Mouse (Mus musculus) left cerebral cortex, adult 2 months (tissue): ENCODE measurements around the gene Col28a1. TPM values are rescaled to one million over a fixed set of nuclear protein-coding genes. Genes with fewer than 3 reads are reported as not detected.

Experiments
- DNase-seq, 2 experiments: peaks; one replicate each; pipeline ENCODE4 v3.0.0; 2021 to 2022; ENCODE audit warnings: low spot score in 2 of 2, mixed read lengths in 1 of 2; ENCODE audit errors: extremely low spot score in 1 of 2
- H3K27ac ChIP-seq: fragments of 200-600 bp; 2 replicates; pipeline ENCODE4 v1.8.1; 2022
- H3K4me3 ChIP-seq: fragments of 200-600 bp; 2 replicates; pipeline ENCODE4 v1.8.1; 2022
- CTCF ChIP-seq: fragments of 200-600 bp; IDR thresholded peaks from 2 replicates; pipeline ENCODE4 v1.8.1; 2022; ENCODE audit warnings: antibody characterized with exemption, mild to moderate bottlenecking, moderate library complexity
- intact Hi-C: fragments of 180-260 bp; cut with DNase I; formaldehyde crosslinking; loops from one replicate; pipeline ENCODE4 v1.15.1; 2025
- long read RNA-seq, 2 experiments: library from polyadenylated mRNA; stranded (forward); transcript quantifications; one replicate each; pipeline ENCODE4 v2.0.0; 2021; ENCODE audit warnings: borderline mapping rate in 2 of 2
- total RNA-seq, 2 experiments: library from RNA; stranded (reverse); gene quantifications; 2 replicates each; pipeline ENCODE4 v1.2.3; 2021

The Col28a1 gene
- total RNA-seq: under 1 TPM; 0.63 to 0.89 TPM
- long read RNA-seq, experiment 1, partial matches to known transcripts: 0 of 2 reads
- long read RNA-seq, experiment 1, other reads (novel, unspliced or antisense): 2 of 2 reads
- long read RNA-seq, experiment 2, partial matches to known transcripts: 0 of 1 reads
- long read RNA-seq, experiment 2, other reads (novel, unspliced or antisense): 1 of 1 reads

DNA sequence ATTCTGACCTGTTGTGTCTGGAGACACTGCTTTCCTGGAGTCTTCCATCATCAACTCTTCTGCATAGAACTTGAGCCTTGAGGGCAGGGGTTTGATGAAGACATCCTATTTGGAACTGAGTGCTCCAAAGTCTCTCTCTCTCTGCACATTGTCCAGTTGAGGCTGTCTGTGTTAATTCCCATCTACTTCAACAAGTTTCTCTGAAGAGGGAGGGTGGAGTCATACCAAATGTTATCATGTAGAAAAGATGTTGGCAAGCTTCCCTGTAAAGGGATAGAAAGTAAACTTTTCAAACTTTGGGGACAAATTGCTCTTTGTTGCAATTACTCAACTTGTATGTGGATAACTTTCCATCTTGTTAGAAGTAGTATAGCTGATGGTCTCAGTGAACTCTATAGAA is at the start of gene Col28a1:
TSS of gene Col28a1 (minus strand) at position 101 of the 400 bp plus-strand sequence.
- no peak within 1 kb of the TSS for H3K27ac ChIP-seq
- DNase-seq: no peak
- intact Hi-C loops: no loop called here
- no peak within 1 kb of the TSS for H3K4me3 ChIP-seq
- no peak for TF ChIP-seq CTCF

DNA sequence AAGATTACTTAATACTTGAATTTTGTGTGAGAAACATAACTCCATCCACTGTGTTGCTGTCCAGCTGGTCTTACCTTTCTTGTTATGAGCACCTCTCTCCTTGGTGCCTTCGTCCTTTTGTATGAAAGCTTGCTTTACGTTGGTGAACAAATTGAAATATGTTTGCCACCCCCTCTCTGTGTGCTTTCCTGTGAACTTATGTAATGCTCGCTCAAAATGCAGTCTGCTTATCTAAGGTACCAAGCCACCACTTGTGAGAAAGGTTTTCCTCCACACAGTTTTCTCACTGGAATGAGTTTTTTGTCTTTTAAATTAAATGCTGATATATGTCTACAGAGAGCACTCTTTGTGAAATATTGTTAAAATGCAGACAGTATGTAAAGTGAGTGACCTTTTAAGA is 36.2 kb upstream of the Col28a1 start:
- no peak for TF ChIP-seq CTCF
- intact Hi-C loops: no loop called here
- no peak overlapping the region for H3K4me3 ChIP-seq
- no peak overlapping the region for H3K27ac ChIP-seq
- no peak for DNase-seq

DNA sequence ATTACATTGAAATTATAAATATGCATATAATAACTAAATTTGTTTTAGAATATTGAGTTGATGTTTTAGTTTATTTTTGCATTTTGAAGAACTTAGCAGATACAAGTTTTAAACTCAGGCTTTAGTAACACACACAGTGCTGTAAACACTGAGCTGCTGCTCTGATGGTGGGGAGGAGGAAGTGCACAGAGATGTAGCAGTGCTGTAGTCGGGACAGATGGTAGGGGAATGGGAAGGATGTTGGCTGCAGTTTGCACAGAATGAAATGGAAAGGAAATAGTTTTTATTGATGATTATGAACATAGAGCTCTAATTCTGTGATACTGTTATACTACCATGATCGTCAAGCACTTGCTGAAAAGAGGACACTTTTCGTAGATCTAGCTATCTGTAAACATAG is 34.6 kb upstream of the Col28a1 start:
- TF ChIP-seq CTCF: no peak
- no peak overlapping the region for H3K27ac ChIP-seq
- H3K4me3 ChIP-seq: no peak overlapping the region
- no peak for DNase-seq
- intact Hi-C loops: no loop called here

- no peak overlapping the region for H3K27ac ChIP-seq
- intact Hi-C loops: no loop called here
- DNase-seq: no peak
- no peak overlapping the region for H3K4me3 ChIP-seq
- no peak for TF ChIP-seq CTCF
Observed at GRCm38 (mm10) chr6:8210661-8211060, 18.2 kb upstream of the Col28a1 start.

- intact Hi-C loops: loop anchor here (1.0 to 5.0 kb wide), 2 partner anchors 49 to 302 kb away; partner anchors contain the start of genes Gm45062, Rpa3 and Umad1
- TF ChIP-seq CTCF: no peak
- no peak for DNase-seq
- peak overlapping the region; percentile 86 for H3K4me3 ChIP-seq
- peak overlapping the region; percentile 94 for H3K27ac ChIP-seq
Observed at GRCm38 (mm10) chr6:8209866-8210186, 17.4 kb upstream of the Col28a1 start.

GRCm38 (mm10) chr6:8209047-8209865 is 16.8 kb upstream of the Col28a1 start, which contains the start of gene Mios:
Gene Mios (plus strand): TSS chr6:8209222.
- intact Hi-C loops: loop anchor here (1.0 to 5.0 kb wide), 2 partner anchors 50 to 303 kb away; partner anchors contain the start of genes Gm45062, Rpa3 and Umad1
- H3K27ac ChIP-seq: peak within 1 kb of the TSS; percentile 94
- H3K4me3 ChIP-seq: peak within 1 kb of the TSS; percentile 86
- DNase-seq: peak; percentile 78 to 87
- peak; percentile 33 for TF ChIP-seq CTCF

DNA sequence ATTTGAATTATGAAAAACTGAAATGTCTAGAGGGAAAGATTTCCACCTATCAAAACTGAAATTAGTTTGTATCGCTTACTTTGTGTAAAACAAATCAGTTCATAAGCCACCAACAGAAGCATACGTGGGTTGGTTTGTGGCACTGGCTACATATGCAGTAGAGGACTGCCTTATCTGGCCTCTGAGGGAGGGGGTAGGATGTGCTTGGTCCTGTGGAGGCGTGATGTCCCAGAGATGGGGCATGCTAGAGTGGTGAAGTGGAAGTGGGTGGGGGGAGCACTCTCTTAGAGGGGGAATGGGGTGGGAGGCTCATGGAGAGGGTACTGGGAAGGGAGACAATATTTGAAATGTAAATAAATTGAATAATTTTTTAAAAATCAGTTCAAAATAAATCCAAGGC is 2.5 kb downstream of the Col28a1 start:
- intact Hi-C loops: loop anchor here (1.0 to 2.0 kb wide), 2 partner anchors 121 to 457 kb away; no protein-coding TSS in a partner anchor
- H3K4me3 ChIP-seq: no peak overlapping the region
- DNase-seq: no peak
- no peak overlapping the region for H3K27ac ChIP-seq
- TF ChIP-seq CTCF: no peak

DNA sequence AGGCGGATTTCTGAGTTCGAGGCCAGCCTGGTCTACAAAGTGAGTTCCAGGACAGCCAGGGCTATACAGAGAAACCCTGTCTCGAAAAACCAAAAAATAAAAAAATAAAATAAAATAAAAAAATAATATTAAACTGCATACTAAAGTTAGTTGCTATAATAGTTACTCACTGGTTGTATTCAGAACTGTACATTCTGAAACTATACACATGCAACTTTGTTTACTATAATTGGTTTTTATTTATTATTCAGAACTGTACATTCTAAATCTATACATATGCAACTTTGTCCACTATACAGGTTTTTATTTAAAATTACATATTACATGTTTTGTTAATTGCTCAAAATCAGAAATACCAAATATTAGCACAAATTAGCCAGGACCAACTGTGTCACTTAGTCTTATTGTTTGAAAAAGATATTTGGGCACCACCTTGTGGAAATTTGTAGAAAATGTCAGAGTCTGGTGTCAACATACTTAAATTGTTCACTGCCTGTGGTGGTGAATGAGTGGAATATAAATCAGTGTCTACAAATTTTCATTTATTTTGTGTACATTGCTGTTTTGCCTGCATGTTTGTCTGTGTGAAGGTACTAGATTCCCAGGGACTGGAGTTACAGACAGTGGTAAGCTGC is 3.7 kb downstream of the Col28a1 start:
- DNase-seq: no peak
- intact Hi-C loops: loop anchor here (1.0 to 2.0 kb wide), 2 partner anchors 120 to 455 kb away; no protein-coding TSS in a partner anchor
- H3K27ac ChIP-seq: no peak overlapping the region
- TF ChIP-seq CTCF: peak; percentile 64
- no peak overlapping the region for H3K4me3 ChIP-seq

GRCm38 (mm10) chr6:8178397-8178941 is 13.9 kb downstream of the Col28a1 start:
- intact Hi-C loops: loop anchor here (5.0 kb wide), 2 partner anchors 51 to 326 kb away; no protein-coding TSS in a partner anchor
- no peak for DNase-seq
- Histone ChIP-seq H3K27ac (no peak overlapping the region; the same call in 1 of the 2 replicates), H3K4me3 (peak overlapping the region; percentile 17; the same call in 1 of the 2 replicates)
- no peak for TF ChIP-seq CTCF

DNA sequence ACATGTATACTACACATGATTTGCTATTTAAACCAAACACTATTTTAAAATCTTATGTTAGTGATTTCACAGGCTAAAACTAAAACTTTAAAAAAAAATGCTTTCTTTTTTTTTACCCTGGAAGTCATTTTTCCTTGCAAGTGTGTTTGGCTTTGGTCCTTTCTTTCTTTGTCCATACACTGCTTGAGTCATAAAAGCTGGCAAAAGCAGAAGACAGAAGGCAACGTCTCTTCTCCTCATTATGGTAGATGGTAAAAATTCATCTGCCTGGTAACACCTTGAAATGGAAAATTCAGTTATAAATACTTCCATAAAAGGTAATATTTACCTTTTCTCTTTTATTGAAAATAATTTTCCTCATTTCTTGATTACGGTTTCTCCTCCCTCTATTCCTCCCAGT is 16.3 kb downstream of the Col28a1 start:
- no peak for DNase-seq

DNA sequence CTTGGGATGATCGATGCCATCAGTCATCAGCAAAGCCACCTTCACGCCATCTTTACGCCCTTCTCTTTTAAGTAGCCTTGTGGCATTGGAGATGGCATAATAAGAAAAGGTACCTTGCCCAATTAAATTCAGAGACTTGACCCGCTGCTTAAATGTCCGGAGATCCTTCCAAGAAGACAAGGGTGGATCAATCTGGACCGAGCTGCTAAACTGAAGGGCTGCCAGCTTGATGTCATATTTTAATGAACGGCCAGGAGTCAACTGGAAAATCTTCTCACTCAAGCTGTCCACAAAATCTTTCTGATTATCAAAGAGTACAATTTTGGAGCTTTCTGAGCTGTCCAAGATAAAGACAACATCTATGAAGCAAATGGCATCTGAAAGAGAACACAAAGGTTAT is 17.1 kb downstream of the Col28a1 start:
- no peak overlapping the region for H3K4me3 ChIP-seq
- no peak for TF ChIP-seq CTCF
- no peak overlapping the region for H3K27ac ChIP-seq
- no peak for DNase-seq
- intact Hi-C loops: loop anchor here (5.0 kb wide), 2 partner anchors 48 to 323 kb away; no protein-coding TSS in a partner anchor

More for the DNA sequence above, 16.3 kb downstream of the Col28a1 start:
- no peak overlapping the region for H3K27ac ChIP-seq
- no peak for TF ChIP-seq CTCF
- no peak overlapping the region for H3K4me3 ChIP-seq
- intact Hi-C loops: loop anchor here (5.0 kb wide), 2 partner anchors 49 to 324 kb away; no protein-coding TSS in a partner anchor
